Mouse (Mus musculus) left cerebral cortex, postnatal 4 days (tissue): ENCODE measurements around the gene Pdp2. TPM values are rescaled to one million over a fixed set of nuclear protein-coding genes. Genes with fewer than 3 reads are reported as not detected.
"Not testable (repeated sequence)": the region's sequence is repeated elsewhere in the genome, so short reads cannot be mapped to it uniquely, and the experiment has no call there.

Source experiments
- DNase-seq: peaks from one replicate; pipeline ENCODE4 v3.0.0-alpha.2; 2022
- intact Hi-C: fragments of 180-260 bp; cut with DNase I; formaldehyde crosslinking; loops from one replicate; pipeline ENCODE4 v1.15.1; 2025
- total RNA-seq, 2 experiments: library from RNA; stranded (reverse); gene quantifications; 2 replicates each; pipeline ENCODE4 v1.2.3; 2021

The Pdp2 gene
- 10 to 100 TPM; 13.0 to 13.6 TPM for total RNA-seq

- peak; percentile 94 for DNase-seq
- intact Hi-C loops = no loop called here
Measured at GRCm38 (mm10) chr8:104591133-104591834, at the start of gene Pdp2. Pdp2 (plus strand) TSS chr8:104591451.

- intact Hi-C loops = no loop called here
- DNase-seq = no peak
Measured at GRCm38 (mm10) chr8:104541515-104541880, 49.8 kb upstream of the Pdp2 start.

GRCm38 (mm10) chr8:104542160-104542559, 49.1 kb upstream of the Pdp2 start:
- no peak for DNase-seq
- intact Hi-C loops = no loop called here

GRCm38 (mm10) chr8:104543440-104544045, 47.7 kb upstream of the Pdp2 start:
- intact Hi-C loops = no loop called here
- DNase-seq = no peak

- intact Hi-C loops = no loop called here
- DNase-seq = no peak
Measured at GRCm38 (mm10) chr8:104555191-104555590, 36.1 kb upstream of the Pdp2 start.

- intact Hi-C loops = no loop called here
- no peak for DNase-seq
Measured at GRCm38 (mm10) chr8:104557226-104557625, 34.0 kb upstream of the Pdp2 start.

- intact Hi-C loops = no loop called here
- no peak for DNase-seq
Measured at GRCm38 (mm10) chr8:104560731-104561130, 30.5 kb upstream of the Pdp2 start.

GRCm38 (mm10) chr8:104564633-104565456, 26.4 kb upstream of the Pdp2 start:
- intact Hi-C loops = no loop called here

GRCm38 (mm10) chr8:104565457-104565798, 25.8 kb upstream of the Pdp2 start:
- DNase-seq = no peak
- intact Hi-C loops = no loop called here

More at GRCm38 (mm10) chr8:104564633-104565456, 26.4 kb upstream of the Pdp2 start:
- DNase-seq = peak; percentile 92

GRCm38 (mm10) chr8:104569559-104569958, 21.7 kb upstream of the Pdp2 start:
- intact Hi-C loops = no loop called here
- DNase-seq = no peak

GRCm38 (mm10) chr8:104570436-104571343, 20.6 kb upstream of the Pdp2 start:
- peak; percentile 87 for DNase-seq
- intact Hi-C loops = no loop called here

- intact Hi-C loops = no loop called here
Measured at GRCm38 (mm10) chr8:104576820-104577219, 14.4 kb upstream of the Pdp2 start.

GRCm38 (mm10) chr8:104577606-104578005, 13.6 kb upstream of the Pdp2 start:
- intact Hi-C loops = not testable (repeated sequence)

More at GRCm38 (mm10) chr8:104576820-104577219, 14.4 kb upstream of the Pdp2 start:
- DNase-seq = no peak

GRCm38 (mm10) chr8:104584522-104584921, 6.7 kb upstream of the Pdp2 start:
- intact Hi-C loops = no loop called here
- DNase-seq = no peak

More at GRCm38 (mm10) chr8:104577606-104578005, 13.6 kb upstream of the Pdp2 start:
- not testable (repeated sequence) for DNase-seq

GRCm38 (mm10) chr8:104590284-104590683, 967 bp upstream of the Pdp2 start:
- DNase-seq = no peak
- intact Hi-C loops = no loop called here

GRCm38 (mm10) chr8:104591856-104592255, 605 bp downstream of the Pdp2 start:
- intact Hi-C loops = no loop called here
- DNase-seq = no peak

- intact Hi-C loops = no loop called here
- no peak for DNase-seq
Measured at GRCm38 (mm10) chr8:104592566-104592965, 1.3 kb downstream of the Pdp2 start.

- no peak for DNase-seq
- intact Hi-C loops = no loop called here
Measured at GRCm38 (mm10) chr8:104593536-104594325, 2.5 kb downstream of the Pdp2 start.

GRCm38 (mm10) chr8:104594611-104595362, 3.5 kb downstream of the Pdp2 start:
- intact Hi-C loops = no loop called here
- no peak for DNase-seq
